Comparison of ENCODE assay signal across 2 mouse cellular contexts in genomic region chr11:59967765-59968164, GRCm38 (mm10).
A peak's percentile ranks its signal among the peaks of the same experiment; 100 is the strongest.
TF ChIP-seq lines count a peak whose summit lies in the region.

No protein-coding gene starts in this region.

TF ChIP-seq in CH12.LX, 34 proteins besides CTCF, POLR2A, EP300 and RAD21:
- TF ChIP-seq ZKSCAN1 (IDR thresholded peaks at IDR 0.05; ENCODE audit: borderline replicate concordance, low read depth, low read length) = peak; percentile 98
- TF ChIP-seq PAX5 (IDR thresholded peaks at IDR 0.05; ENCODE audit: low read length) = no peak

TF ChIP-seq in MEL, 35 proteins besides CTCF, POLR2A, EP300 and RAD21:
- TF ChIP-seq USF2 (IDR thresholded peaks at IDR 0.05; ENCODE audit: borderline replicate concordance in 1 of 2, insufficient read depth in 1 of 2, low read depth in 1 of 2, low read length in 2 of 2) = no peak
- no peak for TF ChIP-seq MXI1 (IDR thresholded peaks at IDR 0.05; ENCODE audit: low read depth, low read length)
- TF ChIP-seq MEF2A (IDR thresholded peaks at IDR 0.05; ENCODE audit: extremely low read depth, insufficient replicate concordance, low read depth, low read length, poor library complexity, severe bottlenecking) = no peak
- no peak for TF ChIP-seq CHD1 (IDR thresholded peaks at IDR 0.05; ENCODE audit: low read depth, low read length)
- TF ChIP-seq ZKSCAN1 (IDR thresholded peaks at IDR 0.05; ENCODE audit: low read depth, low read length) = peak; percentile 100
- no peak for TF ChIP-seq POLR2AphosphoS5 (IDR thresholded peaks at IDR 0.05; ENCODE audit: borderline replicate concordance, low read depth, low read length)
